Mouse (Mus musculus): ENCODE data around the gene Thsd4. TPM values are rescaled to one million over a fixed set of nuclear protein-coding genes. Genes with fewer than 3 reads are reported as not detected.

The Thsd4 gene
- polyA plus RNA-seq, 1 experiment from 2014 or later, result 4.5 TPM

DNA sequence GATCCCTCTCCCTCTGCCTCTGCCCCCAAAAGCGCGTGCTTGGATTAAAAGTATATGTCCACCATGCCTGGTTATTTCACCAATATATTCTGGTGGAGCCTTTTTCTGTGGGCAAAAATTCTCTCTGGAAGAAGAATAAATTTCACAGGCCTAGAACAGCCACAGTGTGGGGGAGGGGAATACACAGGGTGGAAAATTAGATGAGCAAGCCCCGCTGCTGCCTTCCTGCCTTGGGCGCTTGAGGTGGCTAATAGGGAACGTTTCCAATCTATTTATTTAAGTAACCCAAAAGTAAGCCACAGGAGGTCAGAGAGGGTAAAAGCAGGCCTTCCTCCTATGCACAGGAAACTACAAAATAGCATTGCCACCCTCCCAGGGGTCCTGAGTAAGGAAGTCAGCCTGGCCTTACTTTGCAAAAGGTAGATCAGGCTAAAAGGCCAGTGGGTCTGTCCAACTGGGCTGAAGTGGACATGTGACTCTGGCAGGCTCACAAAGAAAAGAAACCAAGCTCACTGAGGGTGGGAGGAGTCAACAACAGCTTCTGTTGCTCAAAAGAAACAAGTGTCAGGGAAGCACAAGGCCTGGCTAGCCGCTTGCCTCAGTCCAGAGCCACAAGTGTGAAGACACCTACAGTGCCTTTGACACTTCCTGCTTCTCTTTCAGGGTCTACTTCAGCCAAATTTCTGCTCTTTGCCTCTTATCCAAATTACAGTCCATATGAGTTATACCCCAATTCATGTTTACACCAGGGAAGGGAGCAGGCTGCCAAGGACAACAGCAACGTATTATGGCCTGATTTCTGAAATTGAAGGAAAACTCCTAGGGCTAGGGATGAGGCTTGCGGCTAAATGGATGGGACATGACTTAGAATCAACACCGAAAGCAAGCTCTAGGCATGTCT lies 289.6 kb downstream of the Thsd4 start:
- Histone ChIP-seq H3K4me3 (ENCODE audit: low read length) (no peak overlapping the region), H3K4me1 (ENCODE audit: control insufficient read depth, insufficient read depth, low read depth, low read length) (peaks cover 5% of the 10 kb centered on the region)

DNA sequence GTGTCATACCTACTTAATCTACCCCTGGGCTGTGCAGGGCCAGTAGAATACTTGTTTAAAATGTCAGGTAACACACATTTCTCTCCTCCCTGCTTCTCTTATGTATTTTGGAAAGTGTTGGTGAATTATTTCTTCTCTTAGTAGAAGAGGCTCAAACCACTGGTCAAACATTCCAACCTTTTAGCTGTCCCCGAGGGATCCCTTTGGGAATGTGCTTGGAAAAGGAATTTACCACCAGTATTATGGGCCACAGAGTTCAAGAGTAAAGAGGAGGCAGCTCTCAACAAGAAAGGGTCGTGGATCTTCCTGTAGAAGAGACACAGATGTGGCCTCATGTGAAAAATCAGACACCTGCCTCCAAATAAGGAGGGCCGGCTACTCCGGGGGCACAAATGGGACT lies 292.4 kb downstream of the Thsd4 start:
- ATAC-seq, result no peak

More for the DNA sequence above, 289.6 kb downstream of the Thsd4 start:
- no peaks in the 10 kb centered on the region for H3K36me3 ChIP-seq (ENCODE audit: control insufficient read depth, insufficient read depth, low read length)
- H3K9me3 ChIP-seq (ENCODE audit: control insufficient read depth, low read length), result no peaks in the 10 kb centered on the region
- 67% methylated on average over 9 of the region's 9 CpGs for WGBS
- no peak overlapping the region for H3K9ac ChIP-seq (ENCODE audit: low read depth, low read length)
- H3K27ac ChIP-seq (ENCODE audit: low read depth, low read length), result no peak overlapping the region
- no peak overlapping the region for H3K4me2 ChIP-seq (ENCODE audit: low read length)
- ATAC-seq, result no peak
- H3K27me3 ChIP-seq (replicated peaks; ENCODE audit: control insufficient read depth, insufficient read depth, low read length), result no peaks in the 10 kb centered on the region

DNA sequence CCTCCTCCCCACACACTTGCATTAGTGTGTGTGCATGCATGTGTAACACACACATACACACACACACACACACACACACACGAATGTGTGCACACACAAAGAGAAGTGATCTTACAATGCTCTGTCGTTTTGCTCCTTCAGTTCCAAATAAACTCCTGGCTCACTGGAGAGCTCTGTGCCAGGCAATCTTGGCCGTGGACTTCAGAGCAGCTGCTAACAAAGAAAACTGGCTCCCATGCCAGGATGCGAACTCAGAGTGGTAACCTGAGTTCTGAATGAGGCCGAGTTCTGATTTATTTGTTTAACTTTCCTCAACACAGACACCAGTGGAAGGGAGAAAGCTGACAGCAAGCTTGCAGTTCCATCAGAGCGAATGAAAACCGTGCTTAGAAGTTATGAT lies 294.1 kb downstream of the Thsd4 start:
- H3K27ac ChIP-seq (ENCODE audit: low read depth, low read length), result no peak overlapping the region
- peaks cover 7% of the 10 kb centered on the region for H3K4me1 ChIP-seq (ENCODE audit: control insufficient read depth, insufficient read depth, low read depth, low read length)
- no peak for ATAC-seq
- no peaks in the 10 kb centered on the region for H3K9me3 ChIP-seq (ENCODE audit: control insufficient read depth, low read length)
- no peak overlapping the region for H3K4me3 ChIP-seq (ENCODE audit: low read length)
- H3K27me3 ChIP-seq (replicated peaks; ENCODE audit: control insufficient read depth, insufficient read depth, low read length), result no peaks in the 10 kb centered on the region
- H3K36me3 ChIP-seq (ENCODE audit: control insufficient read depth, insufficient read depth, low read length), result no peaks in the 10 kb centered on the region
- H3K4me2 ChIP-seq (ENCODE audit: low read length), result no peak overlapping the region
- WGBS, result 63% methylated on average over 7 of the region's 7 CpGs
- H3K9ac ChIP-seq (ENCODE audit: low read depth, low read length), result no peak overlapping the region

More for the DNA sequence above, 292.4 kb downstream of the Thsd4 start:
- no peaks in the 10 kb centered on the region for H3K27me3 ChIP-seq (replicated peaks; ENCODE audit: control insufficient read depth, insufficient read depth, low read length)
- H3K4me2 ChIP-seq (ENCODE audit: low read length), result no peak overlapping the region
- no peak overlapping the region for H3K9ac ChIP-seq (ENCODE audit: low read depth, low read length)
- H3K9me3 ChIP-seq (ENCODE audit: control insufficient read depth, low read length), result no peaks in the 10 kb centered on the region
- H3K4me1 ChIP-seq (ENCODE audit: control insufficient read depth, insufficient read depth, low read depth, low read length), result peaks cover 5% of the 10 kb centered on the region
- no peaks in the 10 kb centered on the region for H3K36me3 ChIP-seq (ENCODE audit: control insufficient read depth, insufficient read depth, low read length)
- H3K27ac ChIP-seq (ENCODE audit: low read depth, low read length), result no peak overlapping the region
- no peak overlapping the region for H3K4me3 ChIP-seq (ENCODE audit: low read length)
- 75% methylated on average over 4 of the region's 4 CpGs for WGBS

DNA sequence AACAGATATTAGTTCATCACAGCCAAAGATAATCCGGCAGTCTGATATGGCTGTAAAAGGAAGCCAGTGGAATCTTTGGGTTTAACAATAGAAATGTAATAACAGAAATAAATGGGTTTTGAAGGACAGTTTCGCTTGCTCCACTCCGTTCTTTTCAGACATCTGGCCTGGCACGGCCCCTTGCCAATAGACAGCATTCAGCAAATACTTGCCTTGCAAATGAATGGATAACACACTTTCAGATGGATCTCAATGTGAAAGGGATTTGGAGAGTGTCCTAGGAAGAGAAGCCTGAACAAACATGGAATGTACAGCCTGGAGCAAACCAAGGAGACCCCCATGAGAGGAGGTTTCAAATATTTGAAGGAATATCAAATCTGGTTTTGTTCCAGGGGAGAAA lies 295.2 kb downstream of the Thsd4 start:
- peaks cover 2% of the 10 kb centered on the region; the same call in 1 of the 2 replicates for H3K4me1 ChIP-seq (ENCODE audit: control insufficient read depth, insufficient read depth, low read depth, low read length)
- no peak for ATAC-seq
- no peak overlapping the region for H3K4me3 ChIP-seq (ENCODE audit: low read length)
- no peak overlapping the region for H3K4me2 ChIP-seq (ENCODE audit: low read length)
- no peaks in the 10 kb centered on the region for H3K27me3 ChIP-seq (replicated peaks; ENCODE audit: control insufficient read depth, insufficient read depth, low read length)
- WGBS, result 65% methylated on average over 4 of the region's 4 CpGs
- H3K9ac ChIP-seq (ENCODE audit: low read depth, low read length), result no peak overlapping the region
- H3K9me3 ChIP-seq (ENCODE audit: control insufficient read depth, low read length), result no peaks in the 10 kb centered on the region
- no peak overlapping the region for H3K27ac ChIP-seq (ENCODE audit: low read depth, low read length)
- H3K36me3 ChIP-seq (ENCODE audit: control insufficient read depth, insufficient read depth, low read length), result no peaks in the 10 kb centered on the region

DNA sequence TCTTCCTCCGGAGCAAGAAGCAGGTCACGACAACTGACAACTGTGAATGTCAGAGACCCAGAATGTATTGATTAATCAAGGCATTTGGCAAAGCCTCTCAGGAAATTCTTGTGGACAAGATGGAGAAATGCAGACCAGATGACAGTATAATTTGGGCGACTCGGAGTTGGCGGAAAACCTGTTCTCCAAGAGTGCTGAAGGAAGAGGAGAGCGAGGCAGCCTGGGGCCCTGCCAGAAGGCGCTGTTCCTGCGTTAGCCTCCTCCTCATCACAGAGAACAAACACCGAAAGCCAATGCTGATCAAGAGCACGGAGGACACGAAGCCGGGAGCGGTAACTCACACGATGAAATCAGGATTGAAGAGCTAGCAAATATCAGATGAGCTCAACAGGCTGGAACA lies 295.7 kb downstream of the Thsd4 start:
- ATAC-seq, result no peak
- no peaks in the 10 kb centered on the region for H3K9me3 ChIP-seq (ENCODE audit: control insufficient read depth, low read length)
- WGBS, result 74% methylated on average over 14 of the region's 14 CpGs
- no peak overlapping the region for H3K9ac ChIP-seq (ENCODE audit: low read depth, low read length)
- H3K27ac ChIP-seq (ENCODE audit: low read depth, low read length), result no peak overlapping the region
- no peaks in the 10 kb centered on the region for H3K36me3 ChIP-seq (ENCODE audit: control insufficient read depth, insufficient read depth, low read length)
- peaks cover 2% of the 10 kb centered on the region; the same call in 1 of the 2 replicates for H3K4me1 ChIP-seq (ENCODE audit: control insufficient read depth, insufficient read depth, low read depth, low read length)
- no peaks in the 10 kb centered on the region for H3K27me3 ChIP-seq (replicated peaks; ENCODE audit: control insufficient read depth, insufficient read depth, low read length)
- H3K4me3 ChIP-seq (ENCODE audit: low read length), result no peak overlapping the region
- no peak overlapping the region for H3K4me2 ChIP-seq (ENCODE audit: low read length)

DNA sequence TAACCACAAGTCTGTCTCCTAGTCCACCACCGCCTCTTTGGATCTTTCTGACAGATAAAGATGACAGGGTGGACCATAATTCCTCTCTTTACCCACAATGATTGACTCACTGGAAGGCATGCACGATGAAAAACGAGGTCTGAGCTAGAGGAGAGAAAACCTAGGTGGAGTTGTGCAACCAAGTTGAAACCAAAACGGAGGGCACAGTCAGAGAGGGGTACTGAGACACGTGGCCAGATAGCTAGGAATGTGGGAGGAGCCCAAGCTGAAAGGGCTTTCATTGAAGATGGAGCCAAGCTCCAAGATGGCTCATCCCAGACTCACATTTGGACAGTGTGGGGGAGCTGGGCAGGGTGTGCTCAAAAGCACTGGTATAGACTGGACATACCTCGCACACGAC lies 296.4 kb downstream of the Thsd4 start:
- Histone ChIP-seq H3K9me3 (ENCODE audit: control insufficient read depth, low read length) (no peaks in the 10 kb centered on the region), H3K4me2 (ENCODE audit: low read length) (no peak overlapping the region), H3K9ac (ENCODE audit: low read depth, low read length) (no peak overlapping the region), H3K27ac (ENCODE audit: low read depth, low read length) (no peak overlapping the region), H3K36me3 (ENCODE audit: control insufficient read depth, insufficient read depth, low read length) (no peaks in the 10 kb centered on the region), H3K4me1 (ENCODE audit: control insufficient read depth, insufficient read depth, low read depth, low read length) (peaks cover 2% of the 10 kb centered on the region; the same call in 1 of the 2 replicates), H3K4me3 (ENCODE audit: low read length) (no peak overlapping the region), H3K27me3 (replicated peaks; ENCODE audit: control insufficient read depth, insufficient read depth, low read length) (no peaks in the 10 kb centered on the region)
- WGBS, result 85% methylated on average over 7 of the region's 7 CpGs
- ATAC-seq, result no peak

DNA sequence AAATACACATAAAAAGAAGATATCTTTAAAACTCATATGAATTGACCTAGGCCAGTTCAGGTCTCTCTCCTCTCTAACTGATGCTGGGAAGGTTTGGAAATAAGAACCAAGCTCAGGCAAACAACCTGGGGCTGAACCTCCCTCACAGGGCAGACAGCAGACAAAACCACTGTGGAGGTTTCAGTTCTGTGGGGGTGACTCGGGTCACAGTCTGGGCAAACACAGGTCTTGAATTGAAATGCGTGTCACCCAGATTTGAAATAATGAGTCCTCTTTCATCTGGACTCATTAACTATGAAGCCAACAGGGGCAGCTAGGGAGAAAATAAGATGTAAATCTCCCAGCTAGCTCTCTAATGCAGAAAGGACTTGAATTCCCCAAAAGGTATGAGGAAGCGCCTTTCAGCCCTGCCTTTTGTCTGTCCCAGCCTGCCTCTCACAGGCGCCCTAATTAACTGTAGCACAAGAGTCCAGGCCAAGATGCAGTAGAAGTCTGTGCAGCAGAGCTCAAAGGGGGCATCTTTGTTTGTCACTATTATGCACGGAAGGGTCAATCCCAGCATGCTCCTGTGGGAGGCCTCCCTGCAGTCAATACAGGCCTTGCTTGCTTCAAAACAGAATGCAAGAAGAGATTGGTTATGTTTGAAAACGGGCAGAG lies 297.7 kb downstream of the Thsd4 start:
- no peak overlapping the region for H3K4me3 ChIP-seq (ENCODE audit: low read length)
- no peaks in the 10 kb centered on the region for H3K36me3 ChIP-seq (ENCODE audit: control insufficient read depth, insufficient read depth, low read length)
- no peak overlapping the region for H3K9ac ChIP-seq (ENCODE audit: low read depth, low read length)
- WGBS, result 18% methylated on average over 6 of the region's 6 CpGs
- H3K9me3 ChIP-seq (ENCODE audit: control insufficient read depth, low read length), result no peaks in the 10 kb centered on the region
- H3K27me3 ChIP-seq (replicated peaks; ENCODE audit: control insufficient read depth, insufficient read depth, low read length), result no peaks in the 10 kb centered on the region
- ATAC-seq, result no peak
- no peak overlapping the region; the same call in 1 of the 2 replicates for H3K27ac ChIP-seq (ENCODE audit: low read depth, low read length)
- H3K4me2 ChIP-seq (ENCODE audit: low read length), result no peak overlapping the region
- H3K4me1 ChIP-seq (ENCODE audit: control insufficient read depth, insufficient read depth, low read depth, low read length), result peaks cover 2% of the 10 kb centered on the region; the same call in 1 of the 2 replicates

DNA sequence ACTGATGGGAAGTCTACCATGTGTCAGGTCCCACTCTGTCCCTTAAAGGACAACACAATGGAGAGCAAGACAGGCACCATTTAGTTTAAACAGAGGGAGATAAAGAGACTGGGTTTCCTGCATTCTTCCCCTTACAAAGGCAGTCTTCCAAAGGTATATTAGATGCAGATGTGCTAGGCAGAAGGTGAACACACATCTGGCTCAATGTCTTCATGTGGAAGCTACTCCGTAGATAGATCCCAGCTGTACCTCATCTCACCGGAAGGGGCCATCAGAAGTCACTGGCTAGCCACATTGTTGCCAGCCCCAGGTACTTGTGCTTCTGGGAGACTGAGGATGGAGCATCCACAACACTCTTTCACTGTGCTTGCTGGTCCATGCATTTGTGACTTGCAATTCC lies 301.4 kb downstream of the Thsd4 start:
- peaks cover 2% of the 10 kb centered on the region; the same call in 1 of the 2 replicates for H3K4me1 ChIP-seq (ENCODE audit: control insufficient read depth, insufficient read depth, low read depth, low read length)
- no peaks in the 10 kb centered on the region for H3K27me3 ChIP-seq (replicated peaks; ENCODE audit: control insufficient read depth, insufficient read depth, low read length)
- H3K27ac ChIP-seq (ENCODE audit: low read depth, low read length), result no peak overlapping the region
- ATAC-seq, result no peak
- no peak overlapping the region for H3K9ac ChIP-seq (ENCODE audit: low read depth, low read length)
- 94% methylated on average over 2 of the region's 2 CpGs for WGBS
- no peak overlapping the region for H3K4me2 ChIP-seq (ENCODE audit: low read length)
- no peaks in the 10 kb centered on the region for H3K9me3 ChIP-seq (ENCODE audit: control insufficient read depth, low read length)
- H3K4me3 ChIP-seq (ENCODE audit: low read length), result no peak overlapping the region
- H3K36me3 ChIP-seq (ENCODE audit: control insufficient read depth, insufficient read depth, low read length), result no peaks in the 10 kb centered on the region

DNA sequence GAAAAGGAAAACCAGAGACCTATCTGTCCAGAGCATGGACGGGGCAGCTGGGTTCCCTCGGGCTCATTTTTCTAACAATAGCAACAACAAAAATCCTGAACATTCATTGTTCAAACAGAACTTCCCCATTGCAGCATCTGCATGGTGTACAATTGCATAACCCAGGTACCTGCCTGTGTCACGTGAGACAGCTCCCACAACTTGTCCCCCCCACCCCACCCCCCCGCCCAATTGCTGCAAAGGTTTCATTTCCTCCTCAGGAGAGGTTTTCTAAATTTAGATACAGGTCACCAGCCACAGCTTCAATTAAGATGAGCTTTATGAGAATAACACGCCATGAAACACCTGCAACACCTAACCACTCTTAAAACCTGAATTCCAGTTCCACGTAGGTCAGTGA lies 303.4 kb downstream of the Thsd4 start:
- 79% methylated on average over 6 of the region's 6 CpGs for WGBS
- Histone ChIP-seq H3K27me3 (replicated peaks; ENCODE audit: control insufficient read depth, insufficient read depth, low read length) (no peaks in the 10 kb centered on the region), H3K9me3 (ENCODE audit: control insufficient read depth, low read length) (no peaks in the 10 kb centered on the region), H3K4me1 (ENCODE audit: control insufficient read depth, insufficient read depth, low read depth, low read length) (no peaks in the 10 kb centered on the region), H3K9ac (ENCODE audit: low read depth, low read length) (no peak overlapping the region), H3K36me3 (ENCODE audit: control insufficient read depth, insufficient read depth, low read length) (no peaks in the 10 kb centered on the region), H3K4me3 (ENCODE audit: low read length) (no peak overlapping the region), H3K27ac (ENCODE audit: low read depth, low read length) (no peak overlapping the region), H3K4me2 (ENCODE audit: low read length) (no peak overlapping the region)
- ATAC-seq, result no peak
